Mouse (Mus musculus) forebrain, embryonic 12.5 days (tissue): ENCODE results near the gene Cfap73. TPM values are rescaled to one million over a fixed set of nuclear protein-coding genes. Genes with fewer than 3 reads are reported as not detected.

Source experiments
- polyA plus RNA-seq: library from polyadenylated mRNA; unstranded; fragments of >200 nt; fragmentation: Nextera tagmentation; extraction: Ambion mirVana; gene quantifications from 2 replicates; pipeline ENCODE4 v1.2.1, GENCODE M21; 2016

The Cfap73 gene
- polyA plus RNA-seq, 1 experiment from 2014 or later, result 0.28 TPM

Other genes starting within 250 kb of the Cfap73 start
- 23.8 and 26.6 TPM in 2 replicates for gene Lhx5, start 202.5 kb downstream of the Cfap73 start, polyA plus RNA-seq
- gene Sdsl, start 161.4 kb downstream of the Cfap73 start, polyA plus RNA-seq, result 4.5 and 5.1 TPM in 2 replicates
- not detected in 2 replicates for gene Sds, start 157.7 kb downstream of the Cfap73 start, polyA plus RNA-seq
- 25.9 and 26.6 TPM in 2 replicates for gene Plbd2, start 130.6 kb downstream of the Cfap73 start, polyA plus RNA-seq
- gene Slc8b1, start 123.1 kb downstream of the Cfap73 start, polyA plus RNA-seq, result 2.3 and 2.8 TPM in 2 replicates
- 11.8 and 15.1 TPM in 2 replicates for gene Tpcn1, start 45.6 kb downstream of the Cfap73 start, polyA plus RNA-seq
- gene Iqcd, start 45.2 kb downstream of the Cfap73 start, polyA plus RNA-seq, result 1.3 and 1.4 TPM in 2 replicates
- gene Rita1, start 21.6 kb downstream of the Cfap73 start, polyA plus RNA-seq, result 13.6 and 16.6 TPM in 2 replicates
- 50.7 and 52.6 TPM in 2 replicates for gene Ddx54, start 21.5 kb downstream of the Cfap73 start, polyA plus RNA-seq
- gene Rasal1, start 14.6 kb upstream of the Cfap73 start, polyA plus RNA-seq, result 0.17 and 0.20 TPM in 2 replicates
- 17.1 and 18.1 TPM in 2 replicates for gene Dtx1, start 77.7 kb upstream of the Cfap73 start, polyA plus RNA-seq
- 0.10 and 0.17 TPM in 2 replicates for gene Oas2, start 115.6 kb upstream of the Cfap73 start, polyA plus RNA-seq
- gene Oas3, start 143.4 kb upstream of the Cfap73 start, polyA plus RNA-seq, result 0.09 and 0.12 TPM in 2 replicates
- 0.10 TPM in 1 of 2 replicates, not detected in the other for gene Oas1e, start 161.3 kb upstream of the Cfap73 start, polyA plus RNA-seq
- gene Oas1c, start 178.3 kb upstream of the Cfap73 start, polyA plus RNA-seq, result 0.49 and 0.51 TPM in 2 replicates
- gene Oas1f, start 213.1 kb upstream of the Cfap73 start, polyA plus RNA-seq, result not detected in 2 replicates
- not detected in 2 replicates for gene Oas1h, start 227.2 kb upstream of the Cfap73 start, polyA plus RNA-seq